Mouse (Mus musculus): Measurements from ENCODE around the gene Nom1. TPM values are rescaled to one million over a fixed set of nuclear protein-coding genes. Genes with fewer than 3 reads are reported as not detected.
"Not testable (repeated sequence)": the region's sequence is repeated elsewhere in the genome, so short reads cannot be mapped to it uniquely, and the experiment has no call there.

Nom1 gene
- 26.5 and 28.5 TPM in 2 replicates for polyA plus RNA-seq (2015; fragmentation: Nextera tagmentation; extraction: Ambion mirVana)

DNA sequence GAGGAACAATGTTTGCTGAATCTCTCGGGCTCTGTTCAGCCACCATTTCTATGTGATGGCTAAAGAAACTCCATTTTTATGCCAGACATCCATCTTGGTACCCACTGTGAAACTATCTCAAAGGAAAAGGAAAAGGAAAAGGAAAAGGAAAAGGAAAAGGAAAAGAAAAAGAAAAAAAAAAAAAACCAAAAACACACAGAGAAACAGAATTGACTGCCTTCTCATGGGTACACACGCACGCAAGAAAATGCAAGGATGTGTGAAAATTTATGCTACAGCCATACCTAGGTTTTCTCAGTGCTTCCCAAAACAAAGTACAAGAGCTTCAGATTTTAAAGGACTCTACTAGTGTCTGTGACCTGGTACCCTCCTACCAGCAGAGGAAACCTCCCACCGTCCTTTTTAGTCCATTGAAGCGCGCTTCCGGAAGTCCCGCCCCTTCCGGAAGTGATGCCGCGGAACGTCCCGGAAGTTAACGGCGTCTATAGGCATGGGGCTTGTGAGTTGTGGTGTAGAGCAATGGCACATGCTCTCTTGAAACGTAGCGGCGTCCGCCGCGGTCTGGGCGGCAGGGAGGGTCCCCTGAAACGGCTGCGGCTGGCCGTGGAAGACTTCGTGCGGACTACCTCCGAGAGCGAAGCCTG lies at the start of gene Nom1:
Gene Nom1 (plus strand): TSS at position 437 of the 644 bp plus-strand sequence.
- peak within 1 kb of the TSS; percentile 68 for H3K27ac ChIP-seq (ENCODE audit: low read length)
- H3K36me3 ChIP-seq (ENCODE audit: control insufficient read depth, insufficient read depth, low read length) = 0 out of 2 replicates have a peak, but pooled peaks cover 5% of the 10 kb centered on the region
- peaks cover 18% of the 10 kb centered on the region for H3K4me1 ChIP-seq (ENCODE audit: control insufficient read depth, insufficient read depth, low read length)
- peak; percentile 92 for ATAC-seq (ENCODE audit: insufficient read depth, low FRiP score)
- peak within 1 kb of the TSS; percentile 68 for H3K4me3 ChIP-seq (replicated peaks; ENCODE audit: low read length)
- no peaks in the 10 kb centered on the region for H3K9me3 ChIP-seq (replicated peaks; ENCODE audit: control insufficient read depth, low read length)
- peak within 1 kb of the TSS; percentile 76 for H3K9ac ChIP-seq (ENCODE audit: low read length)
- peak within 1 kb of the TSS; percentile 85 for H3K4me2 ChIP-seq (ENCODE audit: low read depth, low read length)
- H3K27me3 ChIP-seq (ENCODE audit: control insufficient read depth, insufficient read depth, low read length) = peaks cover 3% of the 10 kb centered on the region; the same call in 1 of the 2 replicates
- WGBS = 4% methylated on average over 29 of the region's 29 CpGs

- H3K4me1 ChIP-seq (ENCODE audit: control insufficient read depth, insufficient read depth, low read length) = peaks cover 14% of the 10 kb centered on the region
- no peaks in the 10 kb centered on the region for H3K36me3 ChIP-seq (ENCODE audit: control insufficient read depth, insufficient read depth, low read length)
- H3K9ac ChIP-seq (ENCODE audit: low read length) = no peak overlapping the region
- no peak overlapping the region for H3K4me3 ChIP-seq (replicated peaks; ENCODE audit: low read length)
- H3K4me2 ChIP-seq (ENCODE audit: low read depth, low read length) = 0 out of 2 replicates have a peak overlapping the region, but pooled peaks have one; percentile 3
- peak overlapping the region; percentile 76 for H3K27ac ChIP-seq (ENCODE audit: low read length)
- H3K9me3 ChIP-seq (replicated peaks; ENCODE audit: control insufficient read depth, low read length) = no peaks in the 10 kb centered on the region
- 12% methylated on average over 1 of the region's 1 CpGs for WGBS
- no peaks in the 10 kb centered on the region for H3K27me3 ChIP-seq (ENCODE audit: control insufficient read depth, insufficient read depth, low read length)
- ATAC-seq (ENCODE audit: insufficient read depth, low FRiP score) = no peak
Observed at GRCm38 (mm10) chr5:29387591-29387990, 46.9 kb upstream of the Nom1 start.

- no peaks in the 10 kb centered on the region for H3K27me3 ChIP-seq (ENCODE audit: control insufficient read depth, insufficient read depth, low read length)
- H3K9me3 ChIP-seq (replicated peaks; ENCODE audit: control insufficient read depth, low read length) = no peaks in the 10 kb centered on the region
- ATAC-seq (ENCODE audit: insufficient read depth, low FRiP score) = peak; percentile 74
- no peak overlapping the region for H3K9ac ChIP-seq (ENCODE audit: low read length)
- H3K4me2 ChIP-seq (ENCODE audit: low read depth, low read length) = 0 out of 2 replicates have a peak overlapping the region, but pooled peaks have one; percentile 3
- peak overlapping the region; percentile 76 for H3K27ac ChIP-seq (ENCODE audit: low read length)
- H3K4me1 ChIP-seq (ENCODE audit: control insufficient read depth, insufficient read depth, low read length) = peaks cover 14% of the 10 kb centered on the region
- WGBS = 26% methylated on average over 7 of the region's 7 CpGs
- no peaks in the 10 kb centered on the region for H3K36me3 ChIP-seq (ENCODE audit: control insufficient read depth, insufficient read depth, low read length)
- H3K4me3 ChIP-seq (replicated peaks; ENCODE audit: low read length) = no peak overlapping the region
Observed at GRCm38 (mm10) chr5:29388181-29388943, 46.1 kb upstream of the Nom1 start.

DNA sequence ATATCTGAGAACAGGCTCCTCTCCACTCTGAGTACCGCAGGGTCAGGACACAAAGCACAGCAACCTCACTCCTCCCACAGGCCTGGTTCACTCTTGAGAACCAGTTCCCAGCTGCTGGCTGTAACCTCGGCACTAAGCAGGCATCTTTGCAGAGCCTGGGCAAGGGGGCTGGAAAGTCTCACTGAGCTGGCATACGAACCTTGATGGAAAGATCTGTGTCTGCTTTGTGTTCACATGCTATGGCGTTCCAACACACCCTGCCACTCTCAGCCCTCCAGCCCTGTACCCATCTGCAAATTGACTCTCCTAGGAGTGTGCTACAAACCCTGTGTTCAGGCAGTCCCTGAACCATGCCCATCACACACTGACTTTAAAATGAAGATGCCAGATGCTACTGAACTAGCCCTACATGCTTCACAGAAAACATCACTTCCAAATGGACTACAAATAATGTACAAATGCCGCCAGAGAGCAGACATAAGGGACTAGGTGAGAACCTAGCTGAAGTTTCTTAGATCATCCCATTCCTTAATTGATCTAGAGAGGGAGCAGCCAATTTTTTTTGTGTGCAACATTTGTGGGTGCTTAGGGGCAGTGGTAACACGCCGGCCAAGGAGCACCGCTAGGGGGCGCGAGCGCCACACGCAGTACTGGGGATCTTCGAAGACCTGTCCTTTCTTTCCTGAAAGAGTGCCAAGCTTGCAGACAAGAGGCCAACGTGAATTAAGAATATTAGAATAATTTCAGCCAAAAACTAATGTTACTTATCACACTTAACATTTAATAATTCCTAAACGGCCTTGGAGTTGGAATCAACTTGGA lies 45.3 kb upstream of the Nom1 start:
- H3K9me3 ChIP-seq (replicated peaks; ENCODE audit: control insufficient read depth, low read length) = no peaks in the 10 kb centered on the region
- H3K4me1 ChIP-seq (ENCODE audit: control insufficient read depth, insufficient read depth, low read length) = peaks cover 14% of the 10 kb centered on the region
- no peaks in the 10 kb centered on the region for H3K27me3 ChIP-seq (ENCODE audit: control insufficient read depth, insufficient read depth, low read length)
- H3K4me3 ChIP-seq (replicated peaks; ENCODE audit: low read length) = no peak overlapping the region
- H3K27ac ChIP-seq (ENCODE audit: low read length) = no peak overlapping the region
- no peak overlapping the region for H3K9ac ChIP-seq (ENCODE audit: low read length)
- H3K4me2 ChIP-seq (ENCODE audit: low read depth, low read length) = no peak overlapping the region
- H3K36me3 ChIP-seq (ENCODE audit: control insufficient read depth, insufficient read depth, low read length) = no peaks in the 10 kb centered on the region
- peak; percentile 43; the same call in 1 of the 2 replicates for ATAC-seq (ENCODE audit: insufficient read depth, low FRiP score)
- 17% methylated on average over 15 of the region's 15 CpGs for WGBS

GRCm38 (mm10) chr5:29398427-29398826 lies 36.0 kb upstream of the Nom1 start:
- Histone ChIP-seq H3K9me3 (replicated peaks; ENCODE audit: control insufficient read depth, low read length) (no peaks in the 10 kb centered on the region), H3K27ac (ENCODE audit: low read length) (no peak overlapping the region), H3K27me3 (ENCODE audit: control insufficient read depth, insufficient read depth, low read length) (no peaks in the 10 kb centered on the region), H3K4me1 (ENCODE audit: control insufficient read depth, insufficient read depth, low read length) (no peaks in the 10 kb centered on the region), H3K9ac (ENCODE audit: low read length) (no peak overlapping the region), H3K4me3 (replicated peaks; ENCODE audit: low read length) (no peak overlapping the region), H3K36me3 (ENCODE audit: control insufficient read depth, insufficient read depth, low read length) (no peaks in the 10 kb centered on the region), H3K4me2 (ENCODE audit: low read depth, low read length) (no peak overlapping the region)
- 50% methylated on average over 4 of the region's 4 CpGs for WGBS
- no peak for ATAC-seq (ENCODE audit: insufficient read depth, low FRiP score)

GRCm38 (mm10) chr5:29410854-29411253 lies 23.6 kb upstream of the Nom1 start:
- Histone ChIP-seq H3K27me3 (ENCODE audit: control insufficient read depth, insufficient read depth, low read length) (no peaks in the 10 kb centered on the region), H3K4me1 (ENCODE audit: control insufficient read depth, insufficient read depth, low read length) (no peaks in the 10 kb centered on the region)
- no peak for ATAC-seq (ENCODE audit: insufficient read depth, low FRiP score)

DNA sequence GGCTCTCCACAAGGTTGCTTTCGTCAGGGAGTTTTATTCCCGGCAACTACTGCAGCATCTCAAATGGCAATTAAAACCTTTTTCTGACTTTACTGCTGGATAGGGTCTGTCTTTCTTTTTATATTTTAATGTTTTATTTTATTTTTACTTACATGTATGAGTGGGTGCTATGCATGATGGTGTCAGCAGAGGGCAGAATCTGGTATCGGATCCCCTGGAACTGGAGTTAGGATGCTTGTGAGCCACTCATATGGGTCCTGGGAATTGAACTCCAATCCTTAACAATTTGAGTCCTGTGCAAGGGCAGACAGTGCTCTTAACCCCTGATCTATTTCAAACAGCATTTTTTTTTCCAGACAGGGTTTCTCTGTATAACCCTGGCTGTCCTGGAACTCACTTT lies 21.4 kb upstream of the Nom1 start:
- Histone ChIP-seq H3K27ac (ENCODE audit: low read length) (no peak overlapping the region), H3K36me3 (ENCODE audit: control insufficient read depth, insufficient read depth, low read length) (no peaks in the 10 kb centered on the region), H3K9me3 (replicated peaks; ENCODE audit: control insufficient read depth, low read length) (no peaks in the 10 kb centered on the region), H3K27me3 (ENCODE audit: control insufficient read depth, insufficient read depth, low read length) (no peaks in the 10 kb centered on the region), H3K4me3 (replicated peaks; ENCODE audit: low read length) (no peak overlapping the region), H3K9ac (ENCODE audit: low read length) (no peak overlapping the region), H3K4me1 (ENCODE audit: control insufficient read depth, insufficient read depth, low read length) (no peaks in the 10 kb centered on the region), H3K4me2 (ENCODE audit: low read depth, low read length) (no peak overlapping the region)
- 81% methylated on average over 3 of the region's 3 CpGs for WGBS
- ATAC-seq (ENCODE audit: insufficient read depth, low FRiP score) = no peak

More at GRCm38 (mm10) chr5:29410854-29411253, 23.6 kb upstream of the Nom1 start:
- H3K36me3 ChIP-seq (ENCODE audit: control insufficient read depth, insufficient read depth, low read length) = no peaks in the 10 kb centered on the region
- no peak overlapping the region for H3K4me2 ChIP-seq (ENCODE audit: low read depth, low read length)
- no peaks in the 10 kb centered on the region for H3K9me3 ChIP-seq (replicated peaks; ENCODE audit: control insufficient read depth, low read length)
- no peak overlapping the region for H3K4me3 ChIP-seq (replicated peaks; ENCODE audit: low read length)
- H3K9ac ChIP-seq (ENCODE audit: low read length) = no peak overlapping the region
- H3K27ac ChIP-seq (ENCODE audit: low read length) = no peak overlapping the region

- not testable (repeated sequence) for H3K4me2 ChIP-seq (ENCODE audit: low read depth, low read length); H3K4me1 ChIP-seq (ENCODE audit: control insufficient read depth, insufficient read depth, low read length); H3K27me3 ChIP-seq (ENCODE audit: control insufficient read depth, insufficient read depth, low read length); H3K4me3 ChIP-seq (replicated peaks; ENCODE audit: low read length); ATAC-seq (ENCODE audit: insufficient read depth, low FRiP score); H3K36me3 ChIP-seq (ENCODE audit: control insufficient read depth, insufficient read depth, low read length); H3K27ac ChIP-seq (ENCODE audit: low read length); H3K9ac ChIP-seq (ENCODE audit: low read length); H3K9me3 ChIP-seq (replicated peaks; ENCODE audit: control insufficient read depth, low read length)
- 36% methylated on average over 3 of the region's 3 CpGs for WGBS
Observed at GRCm38 (mm10) chr5:29423330-29423729, 11.1 kb upstream of the Nom1 start.

Measured in stomach, embryonic 16.5 days (tissue).